9 mouse cellular contexts compared by ENCODE assay signal in genomic region chr2:130058149-130058548, GRCm38 (mm10). TPM values are rescaled to one million over a fixed set of nuclear protein-coding genes. Genes with fewer than 3 reads are reported as not detected.
A peak's percentile ranks its signal among the peaks of the same experiment; 100 is the strongest.
DNase-seq lines count a peak whose midpoint lies in the region; ATAC-seq and TF ChIP-seq lines count a peak whose summit lies in the region.
"Had no signal": no experiment of that assay in that cellular context is flagged by ENCODE, and none has a peak within 500 bp of the region (broad histone marks: within the 10 kb centered on the region; RNA-seq: fewer than 3 reads in every experiment).

No protein-coding gene starts in this region.

- no peak for DNase-seq in forebrain, embryonic 10.5 days (ENCODE audit: extremely low spot score, low spot score)
- DNase-seq in liver, embryonic 14.5 days (ENCODE audit: low read depth in 3 of 3, low spot score in 3 of 3) = no peak
- peak; percentile 20 for DNase-seq in c-Kit-positive CD71-negative TER-119-negative erythroid progenitor cells, embryonic 14.5 days (ENCODE audit: low read depth)
- peak; percentile 56 for DNase-seq in retina, adult 2 months (ENCODE audit: low read depth, low spot score)
- DNase-seq in adrenal gland, postnatal 36 days = no peak
- DNase-seq in adrenal gland, postnatal 4 days (ENCODE audit: low spot score in 2 of 2) = no peak

- no peak for TF ChIP-seq EP300 in liver, embryonic 14.5 days (IDR thresholded peaks at IDR 0.05; ENCODE audit: low read depth)

- WGBS in forebrain, embryonic 16.5 days = 52% methylated on average over 1 of the region's 1 CpGs
- WGBS in forebrain, embryonic 10.5 days = 63% methylated on average over 1 of the region's 1 CpGs
- WGBS in liver, embryonic 14.5 days (ENCODE audit: insufficient replicate concordance) = 41% methylated on average over 1 of the region's 1 CpGs
- 33% methylated on average over 1 of the region's 1 CpGs for WGBS in liver, embryonic 12.5 days (ENCODE audit: insufficient replicate concordance)

- no peaks in the 10 kb centered on the region for H3K9me3 ChIP-seq in forebrain, embryonic 16.5 days (ENCODE audit: control insufficient read depth, low read length)
- H3K9me3 ChIP-seq in forebrain, embryonic 10.5 days = no peaks in the 10 kb centered on the region
- H3K9me3 ChIP-seq in liver, embryonic 14.5 days (ENCODE audit: control insufficient read depth, low read length) = no peaks in the 10 kb centered on the region
- H3K9me3 ChIP-seq in liver, embryonic 12.5 days (replicated peaks) = no peaks in the 10 kb centered on the region
- H3K9me3 ChIP-seq: forebrain, embryonic 13.5 days had no signal

- no peak overlapping the region for H3K27ac ChIP-seq in forebrain, embryonic 16.5 days (ENCODE audit: low read length)
- no peak overlapping the region for H3K27ac ChIP-seq in forebrain, embryonic 10.5 days
- H3K27ac ChIP-seq in liver, embryonic 14.5 days = no peak overlapping the region
- no peak overlapping the region for H3K27ac ChIP-seq in liver, embryonic 12.5 days
- H3K27ac ChIP-seq: forebrain, embryonic 13.5 days had no signal

- no peaks in the 10 kb centered on the region for H3K4me1 ChIP-seq in forebrain, embryonic 16.5 days (replicated peaks; ENCODE audit: control insufficient read depth, insufficient read depth, low read length)
- H3K4me1 ChIP-seq in forebrain, embryonic 10.5 days = no peaks in the 10 kb centered on the region
- no peaks in the 10 kb centered on the region for H3K4me1 ChIP-seq in liver, embryonic 14.5 days (replicated peaks; ENCODE audit: control insufficient read depth in 2 of 2, insufficient read depth in 2 of 2, low read length in 1 of 2)
- H3K4me1 ChIP-seq in liver, embryonic 12.5 days = no peaks in the 10 kb centered on the region
- H3K4me1 ChIP-seq: forebrain, embryonic 13.5 days had no signal

- H3K4me3 ChIP-seq in forebrain, embryonic 16.5 days (replicated peaks; ENCODE audit: low read length) = no peak overlapping the region
- no peak overlapping the region for H3K4me3 ChIP-seq in forebrain, embryonic 10.5 days
- no peak overlapping the region for H3K4me3 ChIP-seq in liver, embryonic 14.5 days (ENCODE audit: insufficient read depth in 1 of 2, low read depth in 2 of 2, low read length in 2 of 2)
- H3K4me3 ChIP-seq in liver, embryonic 12.5 days = no peak overlapping the region
- H3K4me3 ChIP-seq: forebrain, embryonic 13.5 days had no signal

- H3K36me3 ChIP-seq in forebrain, embryonic 16.5 days (ENCODE audit: control insufficient read depth, insufficient read depth) = no peaks in the 10 kb centered on the region
- H3K36me3 ChIP-seq in forebrain, embryonic 10.5 days (replicated peaks) = no peaks in the 10 kb centered on the region
- no peaks in the 10 kb centered on the region for H3K36me3 ChIP-seq in liver, embryonic 14.5 days (replicated peaks; ENCODE audit: control insufficient read depth, insufficient read depth, low read depth)
- H3K36me3 ChIP-seq in liver, embryonic 12.5 days = no peaks in the 10 kb centered on the region

- TF ChIP-seq CTCF in liver, embryonic 14.5 days (IDR thresholded peaks at IDR 0.05; ENCODE audit: low read depth) = peak; percentile 32; the same call in 1 of the 2 replicates

- H3K27me3 ChIP-seq in forebrain, embryonic 16.5 days (replicated peaks; ENCODE audit: control insufficient read depth, insufficient read depth, low read length) = no peaks in the 10 kb centered on the region
- no peaks in the 10 kb centered on the region for H3K27me3 ChIP-seq in forebrain, embryonic 10.5 days (ENCODE audit: poor library complexity, severe bottlenecking)
- no peaks in the 10 kb centered on the region for H3K27me3 ChIP-seq in liver, embryonic 14.5 days (ENCODE audit: control insufficient read depth, insufficient read depth, low read length)
- no peaks in the 10 kb centered on the region for H3K27me3 ChIP-seq in liver, embryonic 12.5 days (replicated peaks)
- H3K27me3 ChIP-seq: forebrain, embryonic 13.5 days had no signal

- H3K9ac ChIP-seq in forebrain, embryonic 16.5 days (replicated peaks; ENCODE audit: low read depth, low read length) = no peak overlapping the region
- H3K9ac ChIP-seq in liver, embryonic 14.5 days (replicated peaks) = no peak overlapping the region
- H3K9ac ChIP-seq in liver, embryonic 12.5 days = no peak overlapping the region
- H3K9ac ChIP-seq: forebrain, embryonic 13.5 days had no signal

- peak; percentile 63; the same call in 1 of the 2 replicates for ATAC-seq in forebrain, embryonic 16.5 days
- no peak for ATAC-seq in liver, embryonic 14.5 days (ENCODE audit: insufficient read depth)
- no peak for ATAC-seq in liver, embryonic 12.5 days
- ATAC-seq: forebrain, embryonic 13.5 days had no signal

- no peak overlapping the region for H3K4me2 ChIP-seq in forebrain, embryonic 16.5 days (ENCODE audit: low read length)
- H3K4me2 ChIP-seq in liver, embryonic 14.5 days (ENCODE audit: low read depth) = no peak overlapping the region
- no peak overlapping the region for H3K4me2 ChIP-seq in liver, embryonic 12.5 days
- H3K4me2 ChIP-seq: forebrain, embryonic 13.5 days had no signal

RNA-seq across cellular contexts. Expression of gene Tgm3, which starts 46.0 kb away (rescaled TPM):
- 0.05 and 0.06 TPM in 2 replicates for polyA plus RNA-seq in forebrain, embryonic 16.5 days (2015; fragmentation: Nextera tagmentation; extraction: Ambion mirVana)
- not detected in 2 replicates for polyA plus RNA-seq in forebrain, embryonic 10.5 days (2016; fragmentation: Nextera tagmentation; extraction: Ambion mirVana)
- polyA plus RNA-seq in liver, embryonic 14.5 days (2012; rRNA removed) = 0.01 TPM in 1 of 2 replicates, not detected in the other
- polyA plus RNA-seq in liver, embryonic 14.5 days (2014; fragmentation: Nextera tagmentation; extraction: Ambion mirVana) = not detected in 2 replicates
- polyA plus RNA-seq in liver, embryonic 12.5 days (2016; fragmentation: Nextera tagmentation; extraction: Ambion mirVana) = not detected in 2 replicates
- under 1 TPM; 0.13 to 0.63 TPM for total RNA-seq in adrenal gland, postnatal 36 days (2021)
- under 1 TPM; 0.14 to 0.17 TPM for total RNA-seq in adrenal gland, postnatal 4 days (2021)
- polyA plus RNA-seq: forebrain, embryonic 13.5 days had no signal

RNA-seq across cellular contexts. Expression of gene Tgm6, which starts 54.1 kb away (rescaled TPM):
- 0.10 and 0.11 TPM in 2 replicates for polyA plus RNA-seq in forebrain, embryonic 16.5 days (2015; fragmentation: Nextera tagmentation; extraction: Ambion mirVana)
- polyA plus RNA-seq in forebrain, embryonic 10.5 days (2016; fragmentation: Nextera tagmentation; extraction: Ambion mirVana) = not detected in 2 replicates
- 0.02 TPM in 1 of 2 replicates, not detected in the other for polyA plus RNA-seq in liver, embryonic 14.5 days (2012; rRNA removed)
- not detected in 2 replicates for polyA plus RNA-seq in liver, embryonic 14.5 days (2014; fragmentation: Nextera tagmentation; extraction: Ambion mirVana)
- not detected in 2 replicates for polyA plus RNA-seq in liver, embryonic 12.5 days (2016; fragmentation: Nextera tagmentation; extraction: Ambion mirVana)
- total RNA-seq in adrenal gland, postnatal 36 days (2021) = not detected
- total RNA-seq in adrenal gland, postnatal 4 days (2021) = not detected

Comparison
In these comparisons a context has a peak if more than half of its experiments do, and no peak if none do; other contexts are left out.
1. DNase-seq: peak in c-Kit-positive CD71-negative TER-119-negative erythroid progenitor cells, embryonic 14.5 days (single experiment) and retina, adult 2 months (single experiment); none in forebrain, embryonic 10.5 days (single experiment), liver, embryonic 14.5 days (0 of 3), adrenal gland, postnatal 36 days (0 of 2) and adrenal gland, postnatal 4 days (0 of 2).